Mouse (Mus musculus) ES-E14 (cell line): ENCODE data around the gene Rpl26. TPM values are rescaled to one million over a fixed set of nuclear protein-coding genes. Genes with fewer than 3 reads are reported as not detected.

Experiments
- DNase-seq: peaks from one replicate; pipeline ENCODE4 v3.0.0-alpha.2; 2013; ENCODE audit warnings: low read depth, low spot score
- H3K27ac ChIP-seq: 2 replicates; pipeline ENCODE4 v1.5.1; 2012; ENCODE audit warnings: low read depth, mild to moderate bottlenecking, low read length, moderate library complexity, mixed read lengths; ENCODE audit not compliant: poor library complexity, insufficient read depth, severe bottlenecking
- H3K36me3 ChIP-seq: 2 replicates; pipeline ENCODE4 v1.6.1; 2012; ENCODE audit warnings: mild to moderate bottlenecking, low read length, moderate library complexity, mixed read lengths; ENCODE audit not compliant: control insufficient read depth, poor library complexity, insufficient read depth, severe bottlenecking
- H3K4me1 ChIP-seq, 2 experiments: fragments of 150-350 bp in 1 of 2; sonication (generic) in 1 of 2; 2 replicates each; pipeline ENCODE4 v1.6.1; 2012; ENCODE audit warnings: low read length in 2 of 2, mild to moderate bottlenecking in 1 of 2, mixed read lengths in 1 of 2; ENCODE audit not compliant: control insufficient read depth in 2 of 2, insufficient read depth in 2 of 2, poor library complexity in 1 of 2
- H3K4me3 ChIP-seq, 2 experiments: fragments of 150-350 bp in 1 of 2; sonication (generic) in 1 of 2; 2 replicates each; pipeline ENCODE4 v1.5.1; 2012; ENCODE audit warnings: low read length in 2 of 2, low read depth in 1 of 2, mild to moderate bottlenecking in 1 of 2, mixed read lengths in 1 of 2; ENCODE audit not compliant: insufficient read depth in 1 of 2, poor library complexity in 1 of 2, severe bottlenecking in 1 of 2
- H3K9ac ChIP-seq: 2 replicates; pipeline ENCODE4 v1.6.1; 2012; ENCODE audit warnings: low read depth, mild to moderate bottlenecking, low read length, mixed read lengths; ENCODE audit not compliant: poor library complexity, insufficient read depth, severe bottlenecking
- H3K9me3 ChIP-seq: fragments of 150-350 bp; sonication (generic); 2 replicates; pipeline ENCODE4 v1.6.1; 2012; ENCODE audit warnings: low read depth, mild to moderate bottlenecking, low read length; ENCODE audit not compliant: control insufficient read depth, insufficient read depth
- CHD2 ChIP-seq: IDR thresholded peaks from 2 replicates; pipeline ENCODE4 v1.6.1; 2014; ENCODE audit warnings: mild to moderate bottlenecking, low read depth, low read length, inconsistent platforms
- HCFC1 ChIP-seq: IDR thresholded peaks from 2 replicates; pipeline ENCODE4 v1.6.1; 2012; ENCODE audit warnings: low read length, inconsistent platforms, borderline replicate concordance; ENCODE audit not compliant: insufficient read depth
- MAFK ChIP-seq: IDR thresholded peaks from 2 replicates; pipeline ENCODE4 v1.6.1; 2014; ENCODE audit warnings: mild to moderate bottlenecking, low read depth, low read length, inconsistent platforms; ENCODE audit not compliant: insufficient read depth
- ZC3H11A ChIP-seq: IDR thresholded peaks from 2 replicates; pipeline ENCODE4 v1.6.1; 2012; ENCODE audit warnings: low read depth, mild to moderate bottlenecking, inconsistent platforms, low read length, borderline replicate concordance
- ZNF384 ChIP-seq: IDR thresholded peaks from 2 replicates; pipeline ENCODE4 v1.6.1; 2012; ENCODE audit warnings: low read depth, low read length, inconsistent platforms
- in situ Hi-C, 2 experiments: fragments of 600-800 bp; cut with MboI; formaldehyde crosslinking; loops; one replicate each; pipeline ENCODE4 v1.15.1; 2025; ENCODE audit warnings: low sequenced_read_pairs in 2 of 2, inconsistent platforms in 1 of 2; ENCODE audit not compliant: unreplicated experiment in 2 of 2
- total RNA-seq: library from RNA; depleted of rRNA; stranded (reverse); fragments of 300-350 nt; gene quantifications from 2 replicates; pipeline ENCODE4 v1.2.3, GENCODE M21; 2012

Rpl26 gene
- total RNA-seq, 1 experiment, result 2,753 TPM

DNA sequence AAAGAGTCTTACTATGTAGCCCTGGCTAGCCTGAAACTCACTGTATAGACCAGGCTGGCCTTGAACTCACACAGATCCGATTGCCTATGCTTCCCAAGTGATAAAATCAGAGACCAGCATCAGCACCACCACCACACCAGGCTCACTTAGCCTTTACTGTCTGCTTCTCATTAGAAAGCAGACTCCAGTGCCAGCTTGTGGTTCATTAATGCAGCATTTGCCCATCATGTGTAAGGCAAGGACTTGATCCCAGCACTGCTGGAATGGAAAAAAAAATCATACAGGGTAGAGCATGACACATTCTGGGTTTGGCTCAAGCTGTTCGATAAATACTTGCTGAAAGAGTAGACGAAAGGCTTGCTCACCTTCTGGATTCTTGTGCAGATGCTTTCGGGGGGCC lies 44.6 kb downstream of the Rpl26 start:
- peaks cover 7% of the 10 kb centered on the region for H3K36me3 ChIP-seq
- no peak for DNase-seq
- no peak for TF ChIP-seq CHD2
- TF ChIP-seq HCFC1, result no peak
- no peak for TF ChIP-seq ZC3H11A
- peaks cover 0 to 4% of the 10 kb centered on the region in 2 experiments; a peak in 1 of 4 replicates for H3K4me1 ChIP-seq
- H3K27ac ChIP-seq, result no peak overlapping the region
- in situ Hi-C loops, result no loop called here
- H3K4me3 ChIP-seq, result no peak overlapping the region
- H3K9ac ChIP-seq, result no peak overlapping the region
- no peaks in the 10 kb centered on the region for H3K9me3 ChIP-seq

DNA sequence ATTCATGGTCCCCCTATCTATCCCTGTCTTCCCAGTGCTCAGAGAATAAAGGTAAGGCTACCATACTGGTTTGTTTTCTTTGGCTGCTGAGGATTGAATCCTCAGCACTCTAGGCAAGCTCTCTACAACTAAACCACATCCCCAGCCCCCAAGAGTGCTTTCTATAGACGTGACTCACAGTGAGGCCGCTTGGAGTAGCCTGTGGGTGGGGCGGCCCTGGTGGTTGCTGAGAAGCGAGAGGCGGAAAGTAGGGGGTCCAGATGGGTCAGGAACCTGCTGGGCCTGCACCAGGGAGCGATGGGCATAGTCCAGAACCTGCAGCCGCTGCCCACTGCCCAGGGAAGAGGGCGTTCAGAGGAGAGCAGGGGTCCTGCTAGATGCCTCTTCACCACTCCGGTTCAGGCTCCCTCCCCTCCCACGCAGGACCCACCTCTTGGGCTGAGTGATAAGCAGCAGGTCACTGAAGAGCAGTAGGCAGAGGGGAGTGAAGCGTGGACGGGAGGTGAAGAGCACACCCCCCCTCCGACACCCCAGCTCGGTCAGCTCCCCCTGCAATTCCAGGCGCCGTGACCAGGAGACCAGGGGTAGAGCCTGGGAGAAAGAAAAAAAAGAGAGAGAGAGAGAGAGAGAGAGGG lies 45.5 kb downstream of the Rpl26 start:
- no peak for DNase-seq
- H3K4me1 ChIP-seq, result peaks cover 0 to 4% of the 10 kb centered on the region in 2 experiments; a peak in 1 of 4 replicates
- in situ Hi-C loops, result no loop called here
- TF ChIP-seq CHD2 (no peak), MAFK (no peak), HCFC1 (no peak), ZC3H11A (no peak), ZNF384 (no peak)
- no peak overlapping the region for H3K9ac ChIP-seq
- no peaks in the 10 kb centered on the region for H3K9me3 ChIP-seq
- peaks cover 7% of the 10 kb centered on the region for H3K36me3 ChIP-seq
- H3K27ac ChIP-seq, result no peak overlapping the region
- 0 out of 4 replicates have a peak overlapping the region, but pooled peaks of 1 of the 2 experiments have one; percentile 15 for H3K4me3 ChIP-seq

DNA sequence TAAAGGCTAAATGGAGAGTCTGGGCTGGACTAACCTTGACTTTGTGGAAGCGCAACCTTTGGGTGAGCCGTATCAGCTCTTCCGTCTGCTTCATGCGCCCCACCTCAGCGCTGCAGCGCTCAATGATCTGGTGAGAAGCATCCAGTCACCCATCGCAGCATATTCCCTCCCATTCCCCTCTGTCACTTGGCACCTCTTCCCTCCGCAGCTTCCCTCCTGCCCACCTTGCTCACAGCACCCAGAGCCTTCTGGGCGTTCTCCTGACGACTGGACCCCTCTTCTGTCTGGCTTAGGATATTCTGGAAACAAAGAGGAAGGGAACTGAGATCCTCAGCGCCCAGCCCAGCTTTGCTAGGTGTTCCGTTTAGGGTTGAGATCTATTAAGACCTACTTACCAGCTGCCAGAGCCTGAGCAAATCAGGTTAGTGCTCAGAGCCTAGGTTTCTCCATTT lies 46.2 kb downstream of the Rpl26 start:
- Histone ChIP-seq H3K4me3 (peak overlapping the region in 1 of 2 experiments; percentile 21; a peak in 1 of 4 replicates), H3K9me3 (no peaks in the 10 kb centered on the region), H3K4me1 (peaks cover 0 to 4% of the 10 kb centered on the region in 2 experiments; a peak in 1 of 4 replicates), H3K27ac (no peak overlapping the region), H3K36me3 (peaks cover 7% of the 10 kb centered on the region), H3K9ac (no peak overlapping the region)
- no peak for TF ChIP-seq CHD2
- no peak for TF ChIP-seq HCFC1
- no peak for TF ChIP-seq ZC3H11A
- TF ChIP-seq ZNF384, result no peak
- no peak for TF ChIP-seq MAFK
- no peak for DNase-seq
- in situ Hi-C loops, result no loop called here

- Histone ChIP-seq H3K27ac (no peak overlapping the region), H3K36me3 (peaks cover 4% of the 10 kb centered on the region), H3K9me3 (no peaks in the 10 kb centered on the region), H3K9ac (no peak overlapping the region), H3K4me3 (peak overlapping the region; percentile 58 to 73), H3K4me1 (peaks cover 3 to 17% of the 10 kb centered on the region in 2 experiments; a peak in 3 of 4 replicates)
- no peak for DNase-seq
- in situ Hi-C loops, result no loop called here
- TF ChIP-seq ZNF384 (no peak), HCFC1 (no peak), MAFK (no peak), ZC3H11A (no peak)
Observed at GRCm38 (mm10) chr11:68953903-68954302, 52.5 kb downstream of the Rpl26 start.
